Mouse (Mus musculus): ENCODE measurements around the gene Hs6st1.

The Hs6st1 gene

GRCm38 (mm10) chr1:36119426-36119825 is 51.2 kb downstream of the Hs6st1 start:
- ATAC-seq (ENCODE audit: insufficient number of reproducible peaks, low FRiP score, low TSS enrichment): no peak

- no peak for ATAC-seq (ENCODE audit: insufficient number of reproducible peaks, low FRiP score, low TSS enrichment)
These were observed 53.0 kb downstream of the Hs6st1 start for GRCm38 (mm10) chr1:36121172-36121571.

DNA sequence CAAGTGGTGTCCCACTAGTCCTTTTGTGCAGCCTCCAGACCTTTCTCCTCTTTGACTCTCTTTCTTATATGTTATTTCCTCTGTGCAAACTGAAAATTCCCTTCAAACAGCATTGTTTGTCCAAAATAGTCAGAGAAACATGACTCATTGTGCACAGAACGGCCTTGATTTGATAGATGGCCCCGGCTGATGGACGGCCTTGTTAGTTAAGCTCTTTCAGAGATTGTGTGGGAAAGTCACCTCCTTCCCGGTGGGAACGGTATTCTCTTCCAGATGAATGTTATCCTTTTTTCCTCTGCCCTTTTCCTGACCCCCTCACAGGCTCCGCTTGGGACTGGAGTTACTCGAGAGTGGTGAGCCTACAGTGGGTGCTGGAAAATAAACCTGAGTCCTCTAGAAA is 56.9 kb downstream of the Hs6st1 start:
- no peak for ATAC-seq (ENCODE audit: insufficient number of reproducible peaks, low FRiP score, low TSS enrichment)

DNA sequence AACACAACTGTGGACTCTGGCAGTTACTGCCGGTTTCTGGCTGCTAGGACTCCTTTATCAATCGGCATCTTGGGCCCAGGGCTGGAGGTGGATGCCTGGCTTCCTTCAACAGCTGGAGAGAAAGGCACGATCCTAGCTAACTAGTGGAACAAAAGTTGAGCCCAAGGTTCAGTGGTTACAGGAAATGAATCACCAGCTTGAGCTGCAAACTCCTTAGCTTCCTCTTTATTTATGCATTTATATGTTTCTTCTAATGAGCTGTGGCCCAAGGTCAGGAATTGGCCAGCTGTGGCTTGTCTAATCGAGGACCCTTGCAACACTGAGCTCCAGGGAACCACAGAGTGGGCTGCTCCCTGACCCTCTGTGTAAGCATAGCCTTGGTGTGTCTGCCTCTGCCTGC is 60.9 kb downstream of the Hs6st1 start:
- no peak for ATAC-seq (ENCODE audit: insufficient number of reproducible peaks, low FRiP score, low TSS enrichment)

GRCm38 (mm10) chr1:36129881-36130280 is 61.7 kb downstream of the Hs6st1 start:
- ATAC-seq (ENCODE audit: insufficient number of reproducible peaks, low FRiP score, low TSS enrichment): no peak

- no peak for ATAC-seq (ENCODE audit: insufficient number of reproducible peaks, low FRiP score, low TSS enrichment)
These were observed 62.3 kb downstream of the Hs6st1 start for GRCm38 (mm10) chr1:36130307-36131035.

GRCm38 (mm10) chr1:36131154-36131553 is 63.0 kb downstream of the Hs6st1 start:
- ATAC-seq (ENCODE audit: insufficient number of reproducible peaks, low FRiP score, low TSS enrichment): no peak

GRCm38 (mm10) chr1:36131766-36132165 is 63.6 kb downstream of the Hs6st1 start:
- ATAC-seq (ENCODE audit: insufficient number of reproducible peaks, low FRiP score, low TSS enrichment): no peak

- no peak for ATAC-seq (ENCODE audit: insufficient number of reproducible peaks, low FRiP score, low TSS enrichment)
These were observed 64.0 kb downstream of the Hs6st1 start for GRCm38 (mm10) chr1:36132211-36132610.

DNA sequence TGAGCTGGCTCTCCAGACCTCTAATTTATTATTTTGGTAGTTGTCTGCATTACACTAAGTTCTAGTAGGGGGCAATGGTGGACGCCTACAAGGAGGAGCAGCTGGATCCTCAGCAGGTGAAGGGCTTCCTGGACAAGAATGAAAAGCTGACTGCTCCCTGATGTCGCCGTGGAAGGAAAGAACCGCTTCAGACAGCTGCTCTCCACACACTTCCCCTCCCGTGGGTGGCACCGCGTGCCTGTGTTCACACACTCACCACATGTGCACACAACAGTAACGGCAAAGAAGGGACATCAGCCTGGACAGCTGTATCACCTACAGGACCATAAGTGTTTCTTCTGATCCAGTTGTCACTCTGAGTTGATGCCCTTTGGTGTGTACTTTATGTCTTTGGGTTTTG is 64.8 kb downstream of the Hs6st1 start:
- no peak for ATAC-seq (ENCODE audit: insufficient number of reproducible peaks, low FRiP score, low TSS enrichment)

GRCm38 (mm10) chr1:36133647-36134046 is 65.4 kb downstream of the Hs6st1 start:
- ATAC-seq (ENCODE audit: insufficient number of reproducible peaks, low FRiP score, low TSS enrichment): no peak

DNA sequence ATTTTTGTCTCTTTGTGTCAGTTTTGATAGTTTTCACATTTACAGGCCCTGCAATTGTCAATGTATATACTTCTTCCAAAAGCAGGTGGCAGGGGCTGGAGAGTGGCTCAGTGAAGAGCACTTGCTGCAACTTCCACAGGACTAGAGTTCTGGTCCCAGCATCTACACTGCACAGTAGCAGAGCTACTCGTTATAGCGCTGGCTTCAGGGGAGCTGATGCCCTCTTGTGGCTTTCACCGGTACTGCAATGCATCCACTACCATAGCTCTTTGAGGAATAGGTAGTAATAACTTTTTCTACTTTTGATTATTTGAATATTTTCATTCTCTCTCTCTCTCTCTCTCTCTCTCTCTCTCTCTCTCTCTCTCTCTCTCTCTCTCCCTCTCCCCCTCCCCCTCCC is 66.4 kb downstream of the Hs6st1 start:
- ATAC-seq (ENCODE audit: insufficient number of reproducible peaks, low FRiP score, low TSS enrichment): no peak

- no peak for ATAC-seq (ENCODE audit: insufficient number of reproducible peaks, low FRiP score, low TSS enrichment)
These were observed 72.1 kb downstream of the Hs6st1 start for GRCm38 (mm10) chr1:36140311-36140710.

DNA sequence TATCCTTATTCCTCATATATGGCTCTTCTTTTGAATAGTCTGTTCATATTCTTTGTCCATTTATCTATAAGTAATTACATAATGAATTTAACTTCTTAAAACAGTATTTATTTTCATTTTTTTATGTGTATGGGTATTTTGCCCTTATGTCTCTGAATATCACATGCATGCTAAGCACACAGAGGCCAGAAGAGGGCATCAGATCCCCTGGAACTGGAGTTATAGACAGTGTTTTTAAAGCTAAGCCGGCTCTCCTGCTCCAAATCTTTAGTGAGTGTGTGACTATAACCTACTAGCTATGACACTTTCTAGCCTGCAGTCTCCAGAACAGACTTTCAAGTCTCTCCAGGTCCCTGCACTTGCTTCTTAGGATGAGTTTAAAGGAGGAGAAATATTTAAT is 76.8 kb downstream of the Hs6st1 start:
- ATAC-seq (ENCODE audit: insufficient number of reproducible peaks, low FRiP score, low TSS enrichment): no peak

GRCm38 (mm10) chr1:36148809-36149208 is 80.6 kb downstream of the Hs6st1 start:
- no peak for ATAC-seq (ENCODE audit: insufficient number of reproducible peaks, low FRiP score, low TSS enrichment)

GRCm38 (mm10) chr1:36149411-36149810 is 81.2 kb downstream of the Hs6st1 start:
- ATAC-seq (ENCODE audit: insufficient number of reproducible peaks, low FRiP score, low TSS enrichment): no peak; the same call in 1 of the 2 replicates
